Mouse (Mus musculus) gastrocnemius, postnatal 10 days (tissue): ENCODE data around the gene Pou2f1. TPM values are rescaled to one million over a fixed set of nuclear protein-coding genes. Genes with fewer than 3 reads are reported as not detected.
"Not testable (repeated sequence)": the region's sequence is repeated elsewhere in the genome, so short reads cannot be mapped to it uniquely, and the experiment has no call there.

ENCODE experiments used
- DNase-seq: peaks from one replicate; pipeline ENCODE4 v3.0.0; 2021; ENCODE audit warnings: mixed read lengths
- total RNA-seq, 2 experiments: library from RNA; stranded (reverse); gene quantifications; 2 replicates each; pipeline ENCODE4 v1.2.3; 2021

Gene Pou2f1
- total RNA-seq, 2 experiments from 2014 or later = 9.6 to 11.4 TPM

GRCm38 (mm10) chr1:166003181-166004022 lies 924 bp upstream of the Pou2f1 start:
- DNase-seq = peak; percentile 93

GRCm38 (mm10) chr1:166001904-166002489 lies 481 bp downstream of the Pou2f1 start:
- peak; percentile 59 for DNase-seq

GRCm38 (mm10) chr1:166001121-166001903 lies 1.2 kb downstream of the Pou2f1 start:
- DNase-seq = no peak

GRCm38 (mm10) chr1:166000601-166001120 lies 1.8 kb downstream of the Pou2f1 start:
- no peak for DNase-seq

- DNase-seq = no peak
Measured at GRCm38 (mm10) chr1:165999709-166000108, 2.8 kb downstream of the Pou2f1 start.

- DNase-seq = no peak
Measured at GRCm38 (mm10) chr1:165995661-165996055, 6.8 kb downstream of the Pou2f1 start.

- DNase-seq = not testable (repeated sequence)
Measured at GRCm38 (mm10) chr1:165995011-165995660, 7.3 kb downstream of the Pou2f1 start.

GRCm38 (mm10) chr1:165994279-165994678 lies 8.2 kb downstream of the Pou2f1 start:
- DNase-seq = no peak

- no peak for DNase-seq
Measured at GRCm38 (mm10) chr1:165993270-165994156, 9.0 kb downstream of the Pou2f1 start.

- DNase-seq = no peak
Measured at GRCm38 (mm10) chr1:165988536-165988935, 13.9 kb downstream of the Pou2f1 start.

- no peak for DNase-seq
Measured at GRCm38 (mm10) chr1:165988072-165988471, 14.4 kb downstream of the Pou2f1 start.

GRCm38 (mm10) chr1:165985743-165986360 lies 16.6 kb downstream of the Pou2f1 start:
- DNase-seq = no peak

GRCm38 (mm10) chr1:165985186-165985585 lies 17.3 kb downstream of the Pou2f1 start:
- no peak for DNase-seq

GRCm38 (mm10) chr1:165976672-165977448 lies 25.6 kb downstream of the Pou2f1 start:
- DNase-seq = no peak

- no peak for DNase-seq
Measured at GRCm38 (mm10) chr1:165969001-165969690, 33.3 kb downstream of the Pou2f1 start.

GRCm38 (mm10) chr1:165967027-165967654 lies 35.3 kb downstream of the Pou2f1 start:
- DNase-seq = peak; percentile 29

GRCm38 (mm10) chr1:165966156-165966914 lies 36.1 kb downstream of the Pou2f1 start:
- DNase-seq = no peak
